Mouse (Mus musculus): ENCODE measurements at regions not wholly inside any gene's neighbourhood (a gene's known extent, or its start where the extent isn't known, plus 50 kb on each side); places are given as distances from the start of the nearest gene placed in this dataset.

GRCm38 (mm10) chr8:34731096-34731999, 619.8 kb upstream of the Gm10131 start:
- Histone ChIP-seq H3K36me3 (ENCODE audit: control insufficient read depth, insufficient read depth, low read length) (no peaks in the 10 kb centered on the region), H3K27ac (ENCODE audit: insufficient read depth, low read depth, low read length) (no peak overlapping the region), H3K4me3 (ENCODE audit: insufficient read depth, low read depth, low read length) (no peak overlapping the region), H3K4me1 (ENCODE audit: control insufficient read depth, insufficient read depth, low read length) (no peaks in the 10 kb centered on the region), H3K27me3 (replicated peaks; ENCODE audit: control insufficient read depth, insufficient read depth, low read length) (0 out of 2 replicates have a peak, but pooled peaks cover 1% of the 10 kb centered on the region)
- TF ChIP-seq POLR2A (IDR thresholded peaks at IDR 0.05; ENCODE audit: low read depth, low read length) (no peak), CTCF (conservative IDR thresholded peaks at IDR 0.05; ENCODE audit: insufficient read depth, insufficient read length, low read depth, low read length) (no peak)
- WGBS, result 14% methylated on average over 12 of the region's 12 CpGs
- no peak for DNase-seq

DNA sequence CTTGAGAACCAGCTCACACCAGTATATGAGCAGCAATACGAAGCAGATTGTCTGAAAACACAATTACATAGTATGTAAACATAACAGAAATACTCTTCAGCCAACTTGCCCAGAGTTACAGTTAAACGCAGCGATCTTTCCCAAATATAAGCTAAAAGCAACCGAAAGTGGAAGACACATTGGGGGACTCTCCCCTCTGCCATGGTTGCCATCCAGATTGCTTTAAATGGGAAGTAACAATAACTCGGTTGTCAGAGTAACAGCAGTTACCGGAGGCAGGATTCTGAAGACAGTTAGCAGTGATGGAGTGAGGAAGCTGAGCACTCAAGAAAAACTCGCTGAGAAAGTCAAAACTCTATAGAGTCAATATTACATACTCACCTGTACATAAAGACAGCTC, 618.0 kb upstream of the Gm10131 start:
- no peaks in the 10 kb centered on the region for H3K36me3 ChIP-seq (ENCODE audit: control insufficient read depth, insufficient read depth, low read length)
- no peak overlapping the region for H3K4me3 ChIP-seq (ENCODE audit: insufficient read depth, low read depth, low read length)
- 0 out of 2 replicates have a peak, but pooled peaks cover 1% of the 10 kb centered on the region for H3K27me3 ChIP-seq (replicated peaks; ENCODE audit: control insufficient read depth, insufficient read depth, low read length)
- TF ChIP-seq POLR2A (IDR thresholded peaks at IDR 0.05; ENCODE audit: low read depth, low read length), result no peak
- TF ChIP-seq CTCF (conservative IDR thresholded peaks at IDR 0.05; ENCODE audit: insufficient read depth, insufficient read length, low read depth, low read length), result no peak
- no peaks in the 10 kb centered on the region for H3K4me1 ChIP-seq (ENCODE audit: control insufficient read depth, insufficient read depth, low read length)
- DNase-seq, result no peak
- H3K27ac ChIP-seq (ENCODE audit: insufficient read depth, low read depth, low read length), result no peak overlapping the region
- 90% methylated on average over 7 of the region's 7 CpGs for WGBS

GRCm38 (mm10) chr8:34727699-34728098, 616.2 kb upstream of the Gm10131 start:
- Histone ChIP-seq H3K27ac (ENCODE audit: insufficient read depth, low read depth, low read length) (no peak overlapping the region), H3K27me3 (replicated peaks; ENCODE audit: control insufficient read depth, insufficient read depth, low read length) (0 out of 2 replicates have a peak, but pooled peaks cover 1% of the 10 kb centered on the region), H3K36me3 (ENCODE audit: control insufficient read depth, insufficient read depth, low read length) (no peaks in the 10 kb centered on the region), H3K4me1 (ENCODE audit: control insufficient read depth, insufficient read depth, low read length) (no peaks in the 10 kb centered on the region), H3K4me3 (ENCODE audit: insufficient read depth, low read depth, low read length) (no peak overlapping the region)
- no peak for DNase-seq
- TF ChIP-seq POLR2A (IDR thresholded peaks at IDR 0.05; ENCODE audit: low read depth, low read length), result no peak
- TF ChIP-seq CTCF (conservative IDR thresholded peaks at IDR 0.05; ENCODE audit: insufficient read depth, insufficient read length, low read depth, low read length), result no peak
- 85% methylated on average over 8 of the region's 8 CpGs for WGBS

DNA sequence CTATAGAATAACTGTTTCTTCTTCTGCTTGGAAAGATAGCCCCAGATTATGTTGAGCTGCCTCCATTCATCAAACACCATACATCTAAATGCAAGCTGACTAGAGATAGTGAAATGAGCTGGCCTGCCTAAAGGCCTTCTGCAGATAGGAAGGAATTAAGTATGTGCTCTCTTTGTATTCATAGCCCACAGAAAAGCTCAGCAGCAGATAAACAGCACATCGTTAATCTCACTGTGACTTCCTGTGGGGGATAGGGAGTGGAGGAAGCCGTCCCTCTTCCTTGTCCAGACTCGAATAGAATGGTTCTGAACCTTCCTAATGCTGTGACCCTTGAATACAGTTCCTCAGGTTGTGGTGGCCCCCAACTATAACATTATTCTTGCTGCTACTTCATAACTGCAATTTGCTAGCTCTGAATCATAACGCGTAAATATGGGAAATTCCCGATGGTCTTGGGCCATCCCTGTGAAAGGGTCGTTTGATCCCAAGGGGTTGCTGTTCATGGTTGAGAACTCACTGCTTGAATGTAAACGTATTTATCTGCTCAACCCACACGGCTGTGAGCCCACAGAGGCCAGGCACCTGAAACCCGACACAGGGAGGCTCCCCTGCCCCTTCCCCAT, 614.7 kb upstream of the Gm10131 start:
- 48% methylated on average over 10 of the region's 10 CpGs for WGBS
- TF ChIP-seq POLR2A (IDR thresholded peaks at IDR 0.05; ENCODE audit: low read depth, low read length) (no peak), CTCF (conservative IDR thresholded peaks at IDR 0.05; ENCODE audit: insufficient read depth, insufficient read length, low read depth, low read length) (no peak)
- no peaks in the 10 kb centered on the region for H3K27me3 ChIP-seq (replicated peaks; ENCODE audit: control insufficient read depth, insufficient read depth, low read length)
- no peaks in the 10 kb centered on the region for H3K36me3 ChIP-seq (ENCODE audit: control insufficient read depth, insufficient read depth, low read length)
- H3K4me1 ChIP-seq (ENCODE audit: control insufficient read depth, insufficient read depth, low read length), result no peaks in the 10 kb centered on the region
- H3K4me3 ChIP-seq (ENCODE audit: insufficient read depth, low read depth, low read length), result no peak overlapping the region
- H3K27ac ChIP-seq (ENCODE audit: insufficient read depth, low read depth, low read length), result no peak overlapping the region
- DNase-seq, result no peak

GRCm38 (mm10) chr8:34725546-34725945, 614.0 kb upstream of the Gm10131 start:
- H3K4me1 ChIP-seq (ENCODE audit: control insufficient read depth, insufficient read depth, low read length), result no peaks in the 10 kb centered on the region
- no peaks in the 10 kb centered on the region for H3K36me3 ChIP-seq (ENCODE audit: control insufficient read depth, insufficient read depth, low read length)
- no peak for DNase-seq
- TF ChIP-seq POLR2A (IDR thresholded peaks at IDR 0.05; ENCODE audit: low read depth, low read length) (no peak), CTCF (conservative IDR thresholded peaks at IDR 0.05; ENCODE audit: insufficient read depth, insufficient read length, low read depth, low read length) (no peak)
- H3K27ac ChIP-seq (ENCODE audit: insufficient read depth, low read depth, low read length), result no peak overlapping the region
- WGBS, result 56% methylated on average over 4 of the region's 4 CpGs
- H3K4me3 ChIP-seq (ENCODE audit: insufficient read depth, low read depth, low read length), result no peak overlapping the region
- H3K27me3 ChIP-seq (replicated peaks; ENCODE audit: control insufficient read depth, insufficient read depth, low read length), result no peaks in the 10 kb centered on the region

DNA sequence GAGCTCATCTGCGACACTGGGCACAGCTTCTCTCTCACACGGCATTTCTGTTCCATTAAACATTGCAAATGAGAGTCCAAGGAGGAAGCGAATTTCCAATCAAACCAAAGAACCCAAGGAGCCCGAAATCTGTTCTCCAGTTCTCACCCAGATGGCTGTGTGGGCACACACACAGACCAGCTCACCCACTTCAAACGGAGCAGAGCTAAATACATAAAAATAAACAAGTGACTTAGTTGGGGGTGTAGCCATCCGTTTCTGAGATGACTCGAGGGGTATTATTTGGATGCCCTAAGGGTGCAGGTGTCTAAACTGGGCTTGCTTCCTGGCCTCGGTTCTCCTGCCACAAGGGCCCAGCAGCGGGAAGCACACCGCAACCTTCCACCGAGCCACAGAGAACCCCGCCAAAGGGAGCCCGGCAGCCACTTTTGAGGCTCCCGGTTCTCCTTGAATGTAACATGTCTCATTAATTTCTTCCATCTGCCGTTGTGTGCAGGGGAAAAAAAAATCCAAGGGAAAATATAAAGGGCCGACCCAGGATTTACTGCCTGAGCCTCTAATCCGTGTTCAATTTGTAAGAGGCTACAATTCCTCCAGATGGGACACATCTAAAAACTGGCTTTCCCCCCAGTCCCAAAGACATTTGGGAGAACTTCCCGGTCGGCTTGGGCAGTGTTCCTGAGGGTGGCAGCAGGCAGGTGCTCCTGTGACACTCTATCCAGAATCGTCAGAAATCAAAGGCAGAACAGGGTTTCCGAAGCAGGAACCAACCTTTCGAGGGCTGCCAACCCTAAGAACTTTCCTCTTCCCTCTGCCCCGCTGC, 598.6 kb upstream of the Gm10131 start:
- Histone ChIP-seq H3K27ac (ENCODE audit: insufficient read depth, low read depth, low read length) (no peak overlapping the region), H3K27me3 (replicated peaks; ENCODE audit: control insufficient read depth, insufficient read depth, low read length) (no peaks in the 10 kb centered on the region), H3K4me3 (ENCODE audit: insufficient read depth, low read depth, low read length) (no peak overlapping the region), H3K36me3 (ENCODE audit: control insufficient read depth, insufficient read depth, low read length) (no peaks in the 10 kb centered on the region), H3K4me1 (ENCODE audit: control insufficient read depth, insufficient read depth, low read length) (no peaks in the 10 kb centered on the region)
- DNase-seq, result no peak
- TF ChIP-seq POLR2A (IDR thresholded peaks at IDR 0.05; ENCODE audit: low read depth, low read length) (no peak), CTCF (conservative IDR thresholded peaks at IDR 0.05; ENCODE audit: insufficient read depth, insufficient read length, low read depth, low read length) (no peak)
- 53% methylated on average over 23 of the region's 23 CpGs for WGBS
